Mouse (Mus musculus) embryonic facial prominence, embryonic 14.5 days (tissue): Measurements from ENCODE around the gene Nfia. TPM values are rescaled to one million over a fixed set of nuclear protein-coding genes. Genes with fewer than 3 reads are reported as not detected.

Experiments used
- ATAC-seq: fragments of 200-750 bp; cut with Nextera tagmentation; 2 replicates; pipeline ENCODE4 v1.8.0; 2017; ENCODE audit warnings: low read depth, moderate number of reproducible peaks, moderate TSS enrichment
- DNase-seq: peaks from one replicate; pipeline ENCODE4 v3.0.0-alpha.2; 2015; ENCODE audit warnings: low spot score
- H3K27ac ChIP-seq: fragments of 300-500 bp; sonication (generic); replicated peaks from 2 replicates; pipeline ENCODE4 v1.5.1; 2014; ENCODE audit warnings: low read depth, mild to moderate bottlenecking, low read length, moderate library complexity
- H3K27me3 ChIP-seq: fragments of 300-500 bp; sonication (generic); replicated peaks from 2 replicates; pipeline ENCODE4 v1.6.1; 2014; ENCODE audit warnings: low read length; ENCODE audit not compliant: control insufficient read depth, insufficient read depth
- H3K36me3 ChIP-seq: fragments of 300-500 bp; sonication (generic); 2 replicates; pipeline ENCODE4 v1.6.1; 2014; ENCODE audit warnings: low read length, mixed read lengths; ENCODE audit not compliant: control insufficient read depth, insufficient read depth
- H3K4me1 ChIP-seq: fragments of 300-500 bp; sonication (generic); 2 replicates; pipeline ENCODE4 v1.6.1; 2014; ENCODE audit warnings: antibody characterized with exemption, low read length; ENCODE audit not compliant: control insufficient read depth, insufficient read depth
- H3K4me2 ChIP-seq: fragments of 300-500 bp; sonication (generic); 2 replicates; pipeline ENCODE4 v1.6.1; 2014; ENCODE audit warnings: low read depth, mild to moderate bottlenecking, low read length, moderate library complexity, mixed read lengths
- H3K4me3 ChIP-seq: fragments of 300-500 bp; sonication (generic); 2 replicates; pipeline ENCODE4 v1.5.1; 2014; ENCODE audit warnings: low read depth, mild to moderate bottlenecking, low read length
- H3K9ac ChIP-seq: fragments of 300-500 bp; sonication (generic); 2 replicates; pipeline ENCODE4 v1.6.1; 2014; ENCODE audit warnings: low read depth, mild to moderate bottlenecking, low read length, moderate library complexity, mixed read lengths
- H3K9me3 ChIP-seq: fragments of 300-500 bp; sonication (generic); 2 replicates; pipeline ENCODE4 v1.6.1; 2016; ENCODE audit warnings: low read length; ENCODE audit not compliant: control insufficient read depth
- WGBS: fragments of 180-500 bp; shearing (Covaris S2); extraction: QIAGEN DNeasy Blood & Tissue Kit; methylation state at CpG from one replicate; pipeline ENCODE4 v1.1.7; 2014; 5-methylcytosine and 5-hydroxymethylcytosine counted together
- polyA plus RNA-seq: library from polyadenylated mRNA; unstranded; fragments of >200 nt; fragmentation: Nextera tagmentation; extraction: Ambion mirVana; gene quantifications from 2 replicates; pipeline ENCODE4 v1.2.1, GENCODE M21; 2014

Nfia gene
- 61.7 and 62.6 TPM in 2 replicates for polyA plus RNA-seq

- Histone ChIP-seq H3K27ac (peak within 1 kb of the TSS; percentile 98), H3K9ac (peak within 1 kb of the TSS; percentile 64), H3K9me3 (no peaks in the 10 kb centered on the region), H3K4me2 (peak within 1 kb of the TSS; percentile 67), H3K4me1 (peaks cover 15% of the 10 kb centered on the region), H3K4me3 (peak within 1 kb of the TSS; percentile 49), H3K36me3 (no peaks in the 10 kb centered on the region), H3K27me3 (no peaks in the 10 kb centered on the region)
- ATAC-seq (no peak), DNase-seq (peak; percentile 91)
- under 1% methylated on average over 9 of the region's 9 CpGs for WGBS
Observed at GRCm38 (mm10) chr4:97772641-97773040, at the start of gene Nfia. Gene Nfia, plus strand, starts transcription at chr4:97772734.

DNA sequence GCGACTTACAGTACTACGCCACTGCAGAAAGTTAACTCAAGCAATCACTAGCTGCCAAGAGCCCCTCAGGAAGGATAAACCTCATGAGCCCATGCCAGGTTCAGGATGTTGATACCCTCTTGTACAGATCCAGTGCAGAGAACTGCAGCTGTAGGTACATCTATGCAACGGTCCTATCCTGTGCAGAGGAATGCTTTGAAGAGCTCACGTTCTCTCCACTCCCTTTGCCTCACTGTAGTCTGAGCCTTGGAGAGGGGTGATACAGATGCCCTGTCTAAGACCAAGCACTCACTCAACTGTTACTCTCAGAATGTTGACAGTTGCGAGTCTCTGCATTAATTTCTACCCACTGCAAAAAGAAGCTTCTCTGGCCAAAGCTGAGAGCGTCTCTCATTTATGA lies 49.2 kb upstream of the Nfia start:
- WGBS, result 79% methylated on average over 6 of the region's 6 CpGs
- Histone ChIP-seq H3K4me1 (no peaks in the 10 kb centered on the region), H3K36me3 (no peaks in the 10 kb centered on the region), H3K4me3 (no peak overlapping the region), H3K9ac (no peak overlapping the region), H3K4me2 (no peak overlapping the region), H3K27me3 (no peaks in the 10 kb centered on the region), H3K9me3 (no peaks in the 10 kb centered on the region), H3K27ac (no peak overlapping the region)
- no peak for ATAC-seq
- DNase-seq, result no peak

DNA sequence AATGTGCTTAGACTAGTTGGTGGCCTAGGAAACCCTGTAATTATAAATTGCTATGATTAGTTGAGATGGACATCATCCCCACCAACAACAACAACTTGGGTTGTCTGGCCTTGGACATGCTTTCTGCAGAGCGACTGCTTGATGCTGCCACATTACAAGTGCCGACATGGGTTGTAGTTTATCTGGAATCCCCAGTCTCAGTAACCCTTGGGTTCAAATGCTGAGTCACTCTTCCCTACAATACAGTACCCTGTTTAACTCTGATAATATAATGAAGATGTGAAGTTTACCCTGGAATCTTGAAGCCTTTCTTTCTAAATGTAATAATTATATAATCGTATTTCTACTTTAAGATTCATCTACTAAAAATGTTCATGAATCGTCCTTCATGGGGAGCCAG lies 44.0 kb upstream of the Nfia start:
- WGBS, result 93% methylated on average over 4 of the region's 4 CpGs
- no peaks in the 10 kb centered on the region for H3K36me3 ChIP-seq
- ATAC-seq, result no peak

GRCm38 (mm10) chr4:97729999-97730398 lies 42.5 kb upstream of the Nfia start:
- Histone ChIP-seq H3K4me3 (no peak overlapping the region), H3K27me3 (no peaks in the 10 kb centered on the region), H3K4me1 (no peaks in the 10 kb centered on the region; the same call in 1 of the 2 replicates), H3K36me3 (no peaks in the 10 kb centered on the region), H3K9me3 (no peaks in the 10 kb centered on the region), H3K9ac (no peak overlapping the region), H3K27ac (no peak overlapping the region), H3K4me2 (no peak overlapping the region)
- ATAC-seq, result no peak
- 66% methylated on average over 6 of the region's 6 CpGs for WGBS
- DNase-seq, result no peak

More for the DNA sequence above, 44.0 kb upstream of the Nfia start:
- no peak for DNase-seq
- H3K9ac ChIP-seq, result no peak overlapping the region
- no peak overlapping the region for H3K4me3 ChIP-seq
- no peak overlapping the region for H3K4me2 ChIP-seq
- H3K27me3 ChIP-seq, result no peaks in the 10 kb centered on the region
- no peaks in the 10 kb centered on the region for H3K9me3 ChIP-seq
- no peaks in the 10 kb centered on the region; the same call in 1 of the 2 replicates for H3K4me1 ChIP-seq
- H3K27ac ChIP-seq, result no peak overlapping the region

DNA sequence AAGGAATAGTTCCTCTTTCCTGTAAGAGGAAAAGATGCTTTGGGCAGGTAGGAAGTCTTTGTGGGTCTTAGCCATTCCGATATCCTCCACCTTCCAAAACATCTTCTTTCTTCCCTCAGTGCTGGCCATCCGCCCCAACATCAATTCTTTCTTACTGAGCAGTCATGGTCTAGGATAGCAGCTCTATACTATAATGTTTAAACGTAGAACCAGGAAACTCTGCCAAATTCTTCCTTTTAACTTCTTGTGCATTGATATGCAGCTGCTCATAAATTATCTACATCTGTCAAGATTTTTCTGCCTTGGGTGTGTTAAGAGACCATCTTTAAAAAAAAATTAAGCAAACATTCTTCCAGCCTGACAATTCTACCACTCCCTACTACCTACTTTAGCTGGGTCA lies 42.1 kb upstream of the Nfia start:
- H3K4me3 ChIP-seq, result no peak overlapping the region
- no peak overlapping the region for H3K4me2 ChIP-seq
- no peaks in the 10 kb centered on the region for H3K9me3 ChIP-seq
- ATAC-seq, result no peak
- no peaks in the 10 kb centered on the region for H3K36me3 ChIP-seq
- H3K27ac ChIP-seq, result no peak overlapping the region
- H3K9ac ChIP-seq, result no peak overlapping the region
- H3K4me1 ChIP-seq, result no peaks in the 10 kb centered on the region; the same call in 1 of the 2 replicates
- peak; percentile 51 for DNase-seq
- H3K27me3 ChIP-seq, result no peaks in the 10 kb centered on the region
- WGBS, result 57% methylated on average over 3 of the region's 3 CpGs

DNA sequence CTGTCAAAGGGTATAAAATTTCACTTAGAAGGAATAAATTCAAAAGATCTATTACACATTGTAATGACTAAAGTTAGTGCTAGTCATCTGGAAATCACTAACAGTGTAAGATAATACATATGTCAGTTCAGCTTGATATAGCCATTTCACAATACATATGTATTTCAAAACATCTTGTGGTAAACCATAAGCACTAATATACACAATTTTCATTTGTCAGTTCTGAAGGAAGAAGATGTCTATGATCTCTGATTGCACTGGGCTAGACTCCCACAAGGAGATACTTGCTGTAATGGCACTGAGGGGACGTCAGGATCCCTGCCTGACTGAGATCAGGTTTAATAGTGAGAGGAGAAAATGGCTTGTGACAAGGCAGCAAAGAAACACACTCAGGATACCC lies 39.1 kb upstream of the Nfia start:
- no peaks in the 10 kb centered on the region; the same call in 1 of the 2 replicates for H3K4me1 ChIP-seq
- no peak for DNase-seq
- no peak overlapping the region for H3K4me3 ChIP-seq
- no peaks in the 10 kb centered on the region for H3K9me3 ChIP-seq
- WGBS, result 13% methylated on average over 1 of the region's 1 CpGs
- no peak overlapping the region for H3K9ac ChIP-seq
- no peak for ATAC-seq
- no peak overlapping the region for H3K4me2 ChIP-seq
- no peaks in the 10 kb centered on the region for H3K27me3 ChIP-seq
- H3K27ac ChIP-seq, result no peak overlapping the region
- no peaks in the 10 kb centered on the region for H3K36me3 ChIP-seq

DNA sequence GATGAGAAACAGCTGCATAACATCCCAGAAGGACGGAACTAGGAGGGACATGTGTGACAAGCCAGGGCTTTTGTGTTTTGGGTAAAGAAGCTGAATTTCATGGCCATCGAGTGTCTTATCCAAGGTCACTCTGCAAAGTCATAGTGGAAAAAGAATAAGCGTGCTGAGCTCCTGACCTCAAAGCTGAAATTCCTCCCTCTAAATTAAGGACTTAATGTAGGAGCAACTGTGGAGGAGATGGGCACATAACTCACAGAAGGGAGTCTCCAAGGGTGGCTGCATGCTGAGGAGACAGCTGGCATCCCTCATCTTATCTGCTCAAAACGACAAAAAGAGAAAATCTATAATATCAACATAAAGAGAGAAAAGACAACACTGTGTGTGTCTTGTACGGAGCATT lies 28.6 kb upstream of the Nfia start:
- peaks cover 6% of the 10 kb centered on the region for H3K4me1 ChIP-seq
- no peak overlapping the region for H3K27ac ChIP-seq
- DNase-seq (no peak), ATAC-seq (no peak)
- 66% methylated on average over 5 of the region's 5 CpGs for WGBS
- no peak overlapping the region for H3K4me2 ChIP-seq
- no peaks in the 10 kb centered on the region for H3K9me3 ChIP-seq
- H3K36me3 ChIP-seq, result no peaks in the 10 kb centered on the region
- H3K9ac ChIP-seq, result no peak overlapping the region
- H3K27me3 ChIP-seq, result peaks cover 5% of the 10 kb centered on the region; the same call in 1 of the 2 replicates
- no peak overlapping the region for H3K4me3 ChIP-seq

DNA sequence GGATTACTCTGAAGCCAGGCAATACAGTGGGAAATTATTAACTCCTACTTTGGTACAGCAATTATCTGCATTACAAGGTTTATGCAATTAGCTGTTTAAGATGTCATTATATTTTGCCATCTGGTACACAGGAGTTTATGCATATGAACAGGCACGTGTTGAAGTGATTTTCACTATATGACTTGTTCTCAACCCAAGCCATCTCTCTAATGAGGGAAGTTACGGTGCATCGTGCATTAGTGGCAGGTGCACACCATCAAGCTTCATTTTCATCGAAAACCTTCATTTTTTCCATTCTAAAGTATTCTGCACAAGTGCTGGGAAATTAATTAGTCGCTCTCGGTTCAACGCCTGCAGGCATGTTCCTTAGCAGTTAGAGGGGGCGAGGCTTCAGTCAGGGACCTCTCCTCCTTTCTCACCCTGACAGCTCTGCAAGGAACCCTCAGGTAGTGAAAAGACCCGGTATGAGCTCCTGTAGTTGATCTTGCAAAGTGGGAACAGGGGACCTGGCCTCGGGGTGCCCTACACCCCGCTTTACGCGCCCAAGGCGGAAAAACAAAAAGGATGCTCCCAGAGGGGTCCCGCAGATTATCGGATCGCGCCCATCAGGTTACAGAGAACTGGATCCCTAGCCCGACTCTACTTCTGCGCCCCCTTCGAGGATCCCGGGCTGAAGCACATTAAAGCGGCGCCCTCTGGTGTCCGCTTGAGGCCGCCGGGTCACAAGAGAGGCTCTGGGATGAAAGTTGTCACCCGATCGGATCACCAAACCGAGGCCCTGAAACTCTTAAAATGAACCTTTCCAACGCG lies 27.0 kb upstream of the Nfia start:
- peak overlapping the region; percentile 61 for H3K9ac ChIP-seq
- peak overlapping the region; percentile 61 for H3K4me2 ChIP-seq
- no peak overlapping the region for H3K27ac ChIP-seq
- H3K4me1 ChIP-seq, result peaks cover 6% of the 10 kb centered on the region
- ATAC-seq, result peak; percentile 74
- DNase-seq, result peak; percentile 92
- peaks cover 5% of the 10 kb centered on the region; the same call in 1 of the 2 replicates for H3K27me3 ChIP-seq
- WGBS, result 6% methylated on average over 31 of the region's 32 CpGs
- peak overlapping the region; percentile 30 for H3K4me3 ChIP-seq
- no peaks in the 10 kb centered on the region for H3K36me3 ChIP-seq
- no peaks in the 10 kb centered on the region for H3K9me3 ChIP-seq
